23 mouse cellular contexts compared by ENCODE assay signal in the genomic region with DNA sequence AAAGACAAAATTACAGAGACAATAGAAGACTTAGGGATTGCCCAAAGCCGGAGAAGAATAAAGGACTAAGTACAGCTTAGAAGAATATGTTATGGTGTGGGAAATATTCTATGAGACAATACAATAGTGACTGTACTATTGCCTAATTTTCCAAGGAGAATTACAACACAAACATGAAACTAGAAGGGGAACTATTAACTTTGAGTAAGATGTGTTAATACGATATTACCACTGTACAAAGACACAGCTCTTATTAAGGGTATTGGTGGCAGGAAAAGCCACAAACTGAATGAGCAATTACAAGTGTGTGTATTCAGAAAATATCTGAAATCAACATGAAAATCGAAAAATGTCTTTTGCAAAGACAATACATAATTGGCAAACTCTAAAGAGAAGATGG.
"Had no signal": no experiment of that assay in that cellular context is flagged by ENCODE, and none has a peak within 500 bp of the region (broad histone marks: within the 10 kb centered on the region; RNA-seq: fewer than 3 reads in every experiment).

No protein-coding gene starts in this region.

- H3K9me3 ChIP-seq: liver, embryonic 15.5 days; lung, embryonic 15.5 days; midbrain, embryonic 13.5 days; midbrain, embryonic 15.5 days; neural tube, embryonic 13.5 days; neural tube, embryonic 15.5 days had no signal

- DNase-seq: liver, postnatal 0 days; lung, adult 2 months; lung, postnatal 14 days; lung, postnatal 36 days; retina, postnatal 1 day; right cerebral cortex, adult 18-20 months; right cerebral cortex, postnatal 25 days; right cerebral cortex, postnatal 4 days; spleen, adult 18-20 months; thymus, adult 18-20 months; thymus, postnatal 25 days; thymus, postnatal 4 days had no signal

- H3K4me3 ChIP-seq: liver, embryonic 15.5 days; lung, embryonic 15.5 days; megakaryocyte, embryonic 14.5 days; midbrain, embryonic 13.5 days; midbrain, embryonic 15.5 days; myocyte; neural tube, embryonic 13.5 days; neural tube, embryonic 15.5 days had no signal

- H3K9ac ChIP-seq: liver, embryonic 15.5 days; liver, postnatal 0 days; lung, embryonic 15.5 days; midbrain, embryonic 13.5 days; midbrain, embryonic 15.5 days; neural tube, embryonic 13.5 days; neural tube, embryonic 15.5 days had no signal

- H3K27me3 ChIP-seq: liver, embryonic 15.5 days; lung, embryonic 15.5 days; megakaryocyte, embryonic 14.5 days; midbrain, embryonic 13.5 days; midbrain, embryonic 15.5 days; neural tube, embryonic 13.5 days; neural tube, embryonic 15.5 days had no signal

- H3K27ac ChIP-seq: liver, embryonic 15.5 days; lung, embryonic 15.5 days; macrophage; midbrain, embryonic 13.5 days; midbrain, embryonic 15.5 days; neural tube, embryonic 13.5 days; neural tube, embryonic 15.5 days had no signal

- ATAC-seq: liver, postnatal 0 days; lung, postnatal 0 days; midbrain, embryonic 13.5 days; midbrain, embryonic 15.5 days had no signal

- H3K4me2 ChIP-seq: liver, embryonic 15.5 days; lung, embryonic 15.5 days; midbrain, embryonic 11.5 days; midbrain, embryonic 13.5 days; midbrain, embryonic 15.5 days; neural tube, embryonic 13.5 days; neural tube, embryonic 15.5 days had no signal

- H3K36me3 ChIP-seq: liver, embryonic 15.5 days; lung, embryonic 15.5 days; midbrain, embryonic 13.5 days; midbrain, embryonic 15.5 days; neural tube, embryonic 13.5 days; neural tube, embryonic 15.5 days had no signal

- H3K4me1 ChIP-seq: liver, embryonic 15.5 days; lung, embryonic 15.5 days; megakaryocyte, embryonic 14.5 days; midbrain, embryonic 13.5 days; midbrain, embryonic 15.5 days; neural tube, embryonic 13.5 days; neural tube, embryonic 15.5 days had no signal
